Mouse (Mus musculus) liver, postnatal 0 days (tissue): Measurements from ENCODE around the gene 4933430I17Rik.

Source experiments
- CTCF ChIP-seq: sonication (generic); IDR thresholded peaks from 2 replicates; pipeline ENCODE4 v1.5.1; 2016; ENCODE audit warnings: antibody characterized with exemption, low read depth
- EP300 ChIP-seq: IDR thresholded peaks from 2 replicates; pipeline ENCODE4 v1.6.1; 2016; ENCODE audit warnings: antibody characterized with exemption, low read depth, mild to moderate bottlenecking

- TF ChIP-seq CTCF (no peak), EP300 (no peak)
These were observed 22.2 kb upstream of the 4933430I17Rik start for GRCm38 (mm10) chr4:62502969-62503368.
